Mouse (Mus musculus): Measurements from ENCODE around the gene 2900026A02Rik. TPM values are rescaled to one million over a fixed set of nuclear protein-coding genes. Genes with fewer than 3 reads are reported as not detected.

Gene 2900026A02Rik
- polyA plus RNA-seq, 1 experiment from 2014 or later: 4.4 TPM

DNA sequence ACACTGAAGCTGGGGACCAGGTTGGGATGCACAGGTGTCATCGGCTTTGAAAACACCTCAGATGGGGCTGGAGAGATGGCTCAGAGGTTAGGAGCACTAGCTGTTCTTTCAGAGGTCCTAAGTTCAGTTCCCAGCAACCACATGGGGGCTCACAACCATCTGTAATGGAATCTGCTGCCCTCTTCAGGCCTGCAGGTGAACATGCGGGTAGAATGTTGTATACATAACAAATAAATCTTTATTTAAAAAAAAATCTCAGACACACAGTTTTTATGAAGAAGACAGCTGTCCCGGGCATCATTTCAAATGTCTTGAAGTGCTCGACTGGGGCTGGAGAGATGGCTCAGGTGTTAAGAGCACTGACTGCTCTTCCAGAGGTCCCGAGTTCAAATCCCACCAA is 80.2 kb downstream of the 2900026A02Rik start:
- H3K4me3 ChIP-seq: no peak overlapping the region
- no peaks in the 10 kb centered on the region for H3K27me3 ChIP-seq
- H3K4me2 ChIP-seq (replicated peaks): no peak overlapping the region
- ATAC-seq (replicated peaks): no peak
- no peak overlapping the region for H3K27ac ChIP-seq (replicated peaks)
- no peaks in the 10 kb centered on the region for H3K9me3 ChIP-seq
- H3K36me3 ChIP-seq: no peaks in the 10 kb centered on the region
- no peak overlapping the region for H3K9ac ChIP-seq (replicated peaks)
- peaks cover 34% of the 10 kb centered on the region for H3K4me1 ChIP-seq
- WGBS: 97% methylated on average over 5 of the region's 5 CpGs

DNA sequence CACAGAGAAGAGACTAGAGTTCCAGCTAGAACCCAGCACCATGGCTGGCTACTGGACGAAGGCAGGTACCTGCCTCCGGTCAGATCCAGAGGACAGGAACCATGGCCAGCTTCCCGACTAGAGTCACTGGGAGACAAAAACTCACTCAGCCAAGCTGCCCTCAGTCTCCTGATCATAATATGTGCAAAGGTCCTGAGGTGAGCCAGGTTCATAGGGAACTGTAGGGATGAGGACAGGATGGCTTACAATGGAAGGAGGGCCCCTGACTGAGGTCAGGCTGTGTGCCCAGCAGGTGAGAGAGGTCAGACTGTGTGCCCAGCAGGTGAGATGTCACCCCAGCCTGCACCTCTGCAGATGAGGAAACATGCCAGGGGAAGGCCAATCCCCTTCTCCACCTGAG is 81.0 kb downstream of the 2900026A02Rik start:
- ATAC-seq (replicated peaks): no peak
- Histone ChIP-seq H3K27ac (replicated peaks) (no peak overlapping the region), H3K4me1 (peaks cover 31% of the 10 kb centered on the region), H3K4me3 (no peak overlapping the region), H3K9me3 (no peaks in the 10 kb centered on the region), H3K4me2 (replicated peaks) (no peak overlapping the region), H3K9ac (replicated peaks) (no peak overlapping the region), H3K36me3 (no peaks in the 10 kb centered on the region), H3K27me3 (no peaks in the 10 kb centered on the region)
- WGBS: 90% methylated on average over 3 of the region's 3 CpGs

DNA sequence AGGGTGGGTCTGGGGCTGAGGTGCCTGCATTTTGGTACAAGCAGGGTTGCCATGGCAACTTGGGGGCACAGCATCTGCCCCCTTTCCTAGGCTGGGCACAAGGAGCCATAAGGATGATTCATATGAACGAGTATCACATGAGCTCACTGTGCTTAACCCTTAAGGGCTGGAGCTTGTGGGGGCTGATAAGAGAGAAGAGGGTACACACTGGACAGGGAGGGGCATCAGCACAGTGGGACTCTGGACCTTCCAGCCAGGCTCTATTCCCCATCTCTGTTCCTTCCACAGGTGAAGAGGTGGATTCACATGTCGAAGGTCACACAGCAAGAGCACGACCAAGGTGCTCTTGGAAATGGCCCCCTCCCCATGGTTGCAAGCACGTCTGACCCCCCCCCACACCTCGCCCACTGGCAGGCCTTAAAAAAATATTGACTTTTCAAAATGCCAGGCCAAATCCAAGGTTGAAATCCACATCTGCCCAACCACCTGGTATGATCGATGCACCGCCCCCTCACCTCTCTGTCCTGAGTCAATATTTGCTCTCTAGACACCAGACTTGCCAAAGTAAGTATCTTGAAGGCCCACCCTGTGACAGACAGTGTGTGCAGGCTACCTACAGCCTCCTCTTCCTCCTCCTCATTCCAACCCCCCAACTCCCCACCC is 81.8 kb downstream of the 2900026A02Rik start:
- peak overlapping the region; percentile 99 for H3K4me2 ChIP-seq (replicated peaks)
- no peaks in the 10 kb centered on the region for H3K36me3 ChIP-seq
- no peaks in the 10 kb centered on the region for H3K9me3 ChIP-seq
- 0 out of 2 replicates have a peak, but pooled peaks have one; percentile 14 for ATAC-seq (replicated peaks)
- WGBS: 65% methylated on average over 7 of the region's 7 CpGs
- peak overlapping the region; percentile 61 for H3K9ac ChIP-seq (replicated peaks)
- peak overlapping the region; percentile 60; the same call in 1 of the 2 replicates for H3K27ac ChIP-seq (replicated peaks)
- peak overlapping the region; percentile 55 for H3K4me3 ChIP-seq
- peaks cover 28% of the 10 kb centered on the region for H3K4me1 ChIP-seq
- H3K27me3 ChIP-seq: no peaks in the 10 kb centered on the region

DNA sequence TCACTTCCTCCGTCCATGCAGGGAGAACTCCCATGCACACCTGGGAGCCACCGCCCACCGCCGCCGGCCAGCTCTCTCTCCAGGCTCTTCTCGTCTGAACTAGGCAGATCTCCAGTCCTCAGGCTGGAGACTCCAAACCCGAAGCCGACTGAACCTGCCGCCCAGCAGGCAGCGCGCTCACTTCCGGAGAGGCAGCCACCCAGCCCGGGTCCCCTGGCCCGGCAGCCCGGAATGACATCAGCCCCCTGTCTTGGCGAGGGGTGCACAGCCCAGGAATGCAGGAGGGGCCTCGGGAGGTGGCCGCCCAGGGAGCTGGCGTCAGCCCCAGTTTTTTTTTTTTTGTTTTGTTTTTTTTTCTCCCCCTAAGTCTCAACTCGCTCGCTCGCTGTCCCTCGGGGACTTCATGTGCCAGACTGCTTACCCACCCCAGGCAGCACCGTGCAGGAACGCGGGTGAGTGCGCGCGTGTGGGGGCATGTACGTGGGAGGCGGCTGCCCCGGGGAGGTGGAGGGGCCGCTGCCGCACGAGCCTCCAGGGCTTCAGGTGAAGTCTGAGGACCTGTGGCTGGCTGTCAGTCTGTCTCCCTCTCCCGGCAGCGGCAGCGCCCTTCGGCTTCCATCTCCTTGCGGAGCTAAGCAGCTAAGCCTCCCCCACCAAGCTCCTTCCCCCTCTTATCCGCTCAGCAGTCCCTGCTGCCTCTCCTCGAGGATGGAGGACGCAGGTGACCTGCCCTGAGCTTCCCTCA is 82.5 kb downstream of the 2900026A02Rik start:
- WGBS: under 1% methylated on average over 43 of the region's 43 CpGs
- H3K4me3 ChIP-seq: peak overlapping the region; percentile 55

DNA sequence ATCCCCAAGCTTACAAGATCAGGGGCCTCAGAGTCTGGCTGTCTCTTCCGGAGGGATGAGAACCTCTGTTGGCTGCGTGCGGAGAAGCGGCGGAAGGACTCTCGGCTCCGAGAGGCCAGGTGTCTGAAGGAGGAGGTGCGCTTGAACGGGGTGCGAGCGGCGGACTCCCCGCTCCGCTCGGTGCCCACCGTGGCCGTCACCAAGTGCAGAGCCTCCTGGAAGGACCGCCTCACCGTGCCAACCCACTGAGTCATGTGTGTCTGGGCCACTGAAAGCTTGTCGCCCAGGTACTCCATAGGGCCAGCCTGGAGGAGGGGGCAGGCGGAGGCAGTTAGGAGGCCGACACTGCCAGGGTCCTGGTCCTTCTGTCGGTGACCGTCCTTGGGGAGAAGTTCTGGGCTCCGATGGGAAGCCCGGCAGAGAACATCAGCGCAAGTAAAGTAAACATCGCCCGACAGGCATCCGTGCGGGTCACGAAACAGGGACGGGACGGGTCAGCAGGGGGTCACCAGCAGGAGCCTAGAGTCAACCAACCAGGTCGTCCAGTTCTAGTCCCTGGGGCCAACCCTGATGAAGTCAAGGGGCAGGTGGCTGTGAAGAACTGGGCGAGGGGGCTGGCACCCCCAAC is 83.2 kb downstream of the 2900026A02Rik start:
- peak overlapping the region; percentile 55 for H3K4me3 ChIP-seq
- peak overlapping the region; percentile 60 for H3K27ac ChIP-seq (replicated peaks)
- no peaks in the 10 kb centered on the region for H3K9me3 ChIP-seq
- H3K36me3 ChIP-seq: no peaks in the 10 kb centered on the region
- ATAC-seq (replicated peaks): no peak
- H3K4me2 ChIP-seq (replicated peaks): peak overlapping the region; percentile 99
- 10% methylated on average over 36 of the region's 36 CpGs for WGBS
- H3K27me3 ChIP-seq: no peaks in the 10 kb centered on the region
- peak overlapping the region; percentile 61 for H3K9ac ChIP-seq (replicated peaks)
- H3K4me1 ChIP-seq: peaks cover 30% of the 10 kb centered on the region

More for the DNA sequence above, 82.5 kb downstream of the 2900026A02Rik start:
- no peaks in the 10 kb centered on the region for H3K36me3 ChIP-seq
- no peaks in the 10 kb centered on the region for H3K27me3 ChIP-seq
- no peaks in the 10 kb centered on the region for H3K9me3 ChIP-seq
- peak overlapping the region; percentile 61 for H3K9ac ChIP-seq (replicated peaks)
- H3K4me2 ChIP-seq (replicated peaks): peak overlapping the region; percentile 99
- peaks cover 28% of the 10 kb centered on the region for H3K4me1 ChIP-seq
- ATAC-seq (replicated peaks): peak; percentile 53
- peak overlapping the region; percentile 60 for H3K27ac ChIP-seq (replicated peaks)

DNA sequence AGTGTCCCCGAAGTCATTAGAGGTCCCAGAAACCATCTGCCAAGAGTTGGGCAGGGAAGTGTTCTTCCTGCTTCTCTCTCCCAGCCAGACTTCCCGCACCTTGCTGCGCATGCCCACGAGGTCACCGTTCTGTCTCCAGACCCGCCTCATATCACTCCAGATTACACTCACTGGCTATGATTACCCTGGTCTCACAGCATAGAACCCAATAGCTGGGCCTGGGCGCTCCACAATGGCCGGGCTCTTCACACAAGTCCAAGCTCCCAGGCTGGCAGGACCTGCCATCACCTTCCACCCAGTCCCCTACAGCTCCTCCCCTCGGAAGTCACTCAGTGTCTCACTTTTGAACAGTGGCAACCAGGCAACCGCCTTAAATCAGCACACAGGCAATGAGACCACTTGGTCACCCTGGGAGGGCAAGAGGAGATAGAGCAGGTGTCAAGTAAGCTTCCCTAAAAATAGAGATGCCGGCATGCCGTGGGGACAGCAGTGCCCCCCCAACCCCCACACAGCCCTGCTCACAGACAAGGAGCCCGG is 84.0 kb downstream of the 2900026A02Rik start:
- Histone ChIP-seq H3K27me3 (no peaks in the 10 kb centered on the region), H3K4me2 (replicated peaks) (peak overlapping the region; percentile 99), H3K4me3 (peak overlapping the region; percentile 55), H3K36me3 (no peaks in the 10 kb centered on the region), H3K9me3 (no peaks in the 10 kb centered on the region), H3K27ac (replicated peaks) (peak overlapping the region; percentile 33; the same call in 1 of the 2 replicates), H3K9ac (replicated peaks) (no peak overlapping the region), H3K4me1 (peaks cover 33% of the 10 kb centered on the region)
- WGBS: 60% methylated on average over 13 of the region's 13 CpGs
- no peak for ATAC-seq (replicated peaks)

DNA sequence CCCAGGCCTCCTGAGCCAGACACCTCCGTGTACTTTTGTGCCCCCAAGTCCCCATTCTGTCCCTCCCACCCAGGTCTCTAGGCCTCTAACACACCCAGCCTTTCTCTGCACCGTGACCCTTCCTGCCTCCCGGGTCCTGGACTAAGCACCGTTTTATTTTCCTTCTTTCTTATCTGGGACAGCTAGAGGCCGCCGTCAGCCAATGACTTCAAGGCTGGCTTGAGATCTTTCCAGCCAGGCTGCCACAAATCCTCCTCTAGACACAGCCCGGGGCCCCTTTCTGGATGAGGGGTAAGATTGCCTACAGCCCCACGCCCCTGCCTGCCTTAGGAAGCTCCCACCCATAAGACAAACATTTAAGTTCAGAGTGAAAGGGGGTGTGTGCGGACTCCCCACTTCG is 85.5 kb downstream of the 2900026A02Rik start:
- Histone ChIP-seq H3K27ac (replicated peaks) (peak overlapping the region; percentile 28; the same call in 1 of the 2 replicates), H3K4me1 (peaks cover 33% of the 10 kb centered on the region), H3K4me2 (replicated peaks) (no peak overlapping the region), H3K9ac (replicated peaks) (no peak overlapping the region), H3K9me3 (no peaks in the 10 kb centered on the region), H3K4me3 (no peak overlapping the region), H3K27me3 (no peaks in the 10 kb centered on the region), H3K36me3 (no peaks in the 10 kb centered on the region)
- ATAC-seq (replicated peaks): no peak
- 26% methylated on average over 10 of the region's 10 CpGs for WGBS

DNA sequence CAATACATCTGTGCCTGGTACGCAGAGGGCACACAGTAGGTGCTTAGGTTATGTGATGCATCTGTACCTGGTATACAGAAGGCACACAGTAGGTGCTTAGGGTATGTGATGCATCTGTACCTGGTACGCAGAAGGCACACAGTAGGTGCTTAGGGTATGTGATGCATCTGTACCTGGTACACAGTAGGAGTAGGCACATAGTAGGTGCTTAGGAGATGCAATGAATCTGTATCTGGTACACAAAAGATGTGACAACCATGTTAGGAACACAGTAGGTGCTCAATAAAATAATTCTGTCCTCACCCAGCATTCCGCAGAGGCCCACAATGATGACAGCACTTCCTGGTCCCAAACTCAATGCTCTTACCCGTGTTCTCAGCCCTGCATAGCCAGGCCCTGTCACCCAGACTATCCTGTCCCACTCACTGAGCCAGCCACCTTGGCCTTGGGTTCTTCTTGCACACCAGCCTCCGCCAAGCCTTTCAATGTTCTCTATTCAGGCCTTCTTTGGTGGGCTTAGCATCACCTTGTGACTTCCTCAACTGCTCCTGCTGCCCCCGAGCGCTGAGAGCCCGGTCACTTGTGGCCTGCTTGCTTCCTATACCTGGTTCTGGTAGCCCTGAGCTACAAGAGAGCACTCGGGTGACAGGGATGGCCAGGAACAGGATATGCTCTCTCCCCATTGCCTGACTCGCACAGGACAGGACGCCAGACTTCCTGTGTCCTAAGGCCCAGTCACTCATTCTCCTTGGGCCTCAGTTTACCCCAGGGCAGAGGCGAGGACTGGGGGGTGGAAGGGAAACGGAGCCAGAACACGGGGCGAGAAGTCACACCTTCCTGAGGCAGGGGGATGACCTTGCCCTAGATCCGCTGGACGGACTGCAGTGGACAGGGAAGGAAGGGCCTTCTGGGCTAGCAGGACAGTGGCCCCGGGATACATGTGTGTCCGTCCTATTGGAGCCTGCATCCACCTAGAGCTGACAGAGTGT is 87.0 kb downstream of the 2900026A02Rik start:
- H3K4me1 ChIP-seq: peaks cover 30% of the 10 kb centered on the region
- H3K4me2 ChIP-seq (replicated peaks): no peak overlapping the region

DNA sequence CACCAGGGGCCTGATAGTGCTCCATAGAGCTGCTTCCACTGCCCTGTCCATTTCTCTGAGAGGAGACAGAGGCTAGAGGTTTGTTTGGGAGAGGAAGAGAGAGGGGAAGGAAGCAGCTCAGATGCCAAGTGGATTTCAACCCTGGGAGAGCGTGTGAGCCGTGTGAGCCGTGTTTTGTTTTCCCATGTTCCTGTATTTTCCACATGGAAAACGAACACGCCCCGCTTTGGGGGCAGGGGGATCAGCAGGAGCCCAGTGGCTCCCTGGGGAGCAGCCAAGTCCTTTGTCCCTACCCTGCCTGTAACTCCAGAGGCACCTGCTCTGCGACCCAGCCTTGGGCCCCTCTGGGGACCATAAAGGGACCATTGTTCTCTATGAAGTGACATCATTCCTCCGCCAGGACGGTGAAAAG is 88.0 kb downstream of the 2900026A02Rik start:
- no peak overlapping the region for H3K4me3 ChIP-seq
- peak; percentile 69 for ATAC-seq (replicated peaks)
- no peaks in the 10 kb centered on the region for H3K27me3 ChIP-seq
- H3K9ac ChIP-seq (replicated peaks): peak overlapping the region; percentile 22; the same call in 1 of the 2 replicates
- 5% methylated on average over 9 of the region's 9 CpGs for WGBS
- H3K9me3 ChIP-seq: no peaks in the 10 kb centered on the region
- H3K27ac ChIP-seq (replicated peaks): peak overlapping the region; percentile 80
- H3K36me3 ChIP-seq: no peaks in the 10 kb centered on the region
- H3K4me1 ChIP-seq: peaks cover 20% of the 10 kb centered on the region
- no peak overlapping the region for H3K4me2 ChIP-seq (replicated peaks)

More for the DNA sequence above, 87.0 kb downstream of the 2900026A02Rik start:
- Histone ChIP-seq H3K27me3 (no peaks in the 10 kb centered on the region), H3K36me3 (no peaks in the 10 kb centered on the region), H3K9me3 (no peaks in the 10 kb centered on the region), H3K9ac (replicated peaks) (no peak overlapping the region), H3K27ac (replicated peaks) (peak overlapping the region; percentile 80), H3K4me3 (no peak overlapping the region)
- 90% methylated on average over 19 of the region's 19 CpGs for WGBS
- no peak for ATAC-seq (replicated peaks)

DNA sequence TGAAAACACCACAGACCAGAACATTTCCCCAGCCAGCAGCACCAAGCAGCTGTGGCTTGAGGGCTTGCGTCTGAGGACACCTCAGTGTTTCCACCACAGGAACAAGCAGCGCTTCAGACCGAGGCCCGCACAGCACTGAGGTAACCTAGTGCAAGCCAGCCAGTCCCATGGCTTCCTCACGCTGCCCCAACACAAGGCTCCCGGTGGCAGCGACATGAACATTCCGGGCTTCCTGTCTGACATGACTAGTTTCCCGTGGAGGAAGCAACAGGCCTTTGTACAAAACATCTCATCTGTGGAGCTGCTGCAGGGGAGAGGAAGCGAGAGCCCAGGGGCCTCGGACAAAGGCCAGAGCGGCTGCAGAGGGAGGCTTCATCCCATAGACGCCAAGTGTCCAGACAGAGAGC is 88.4 kb downstream of the 2900026A02Rik start:
- ATAC-seq (replicated peaks): peak; percentile 14; the same call in 1 of the 2 replicates
- no peak overlapping the region for H3K4me2 ChIP-seq (replicated peaks)
- H3K27me3 ChIP-seq: no peaks in the 10 kb centered on the region

DNA sequence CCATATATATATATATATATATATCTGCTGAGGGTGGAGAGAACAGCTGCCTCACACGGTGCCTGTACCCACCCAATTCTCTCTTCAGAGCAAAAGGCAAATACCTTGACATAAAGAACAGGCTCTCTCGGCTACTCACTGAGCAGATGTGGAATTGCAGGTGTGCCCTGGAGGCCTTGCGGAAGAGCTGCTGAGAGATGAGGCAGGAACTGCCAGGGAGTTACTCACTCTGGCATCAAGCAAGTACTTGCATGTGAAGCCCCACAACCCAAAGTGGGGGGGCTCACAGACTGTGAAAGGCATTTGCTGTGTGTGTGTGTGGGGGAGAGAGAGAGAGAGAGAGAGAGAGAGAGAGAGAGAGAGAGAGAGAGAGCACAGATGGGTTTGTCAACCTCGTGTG is 92.6 kb downstream of the 2900026A02Rik start:
- Histone ChIP-seq H3K9me3 (no peaks in the 10 kb centered on the region), H3K4me2 (replicated peaks) (no peak overlapping the region), H3K4me1 (peaks cover 9% of the 10 kb centered on the region), H3K36me3 (no peaks in the 10 kb centered on the region), H3K4me3 (no peak overlapping the region), H3K27ac (replicated peaks) (no peak overlapping the region), H3K9ac (replicated peaks) (no peak overlapping the region), H3K27me3 (no peaks in the 10 kb centered on the region)
- no peak for ATAC-seq (replicated peaks)
- 77% methylated on average over 4 of the region's 4 CpGs for WGBS

More for the DNA sequence above, 88.4 kb downstream of the 2900026A02Rik start:
- WGBS: 11% methylated on average over 13 of the region's 13 CpGs
- no peaks in the 10 kb centered on the region for H3K36me3 ChIP-seq
- H3K27ac ChIP-seq (replicated peaks): peak overlapping the region; percentile 80
- H3K4me1 ChIP-seq: peaks cover 16% of the 10 kb centered on the region
- peak overlapping the region; percentile 22; the same call in 1 of the 2 replicates for H3K9ac ChIP-seq (replicated peaks)
- H3K4me3 ChIP-seq: no peak overlapping the region
- H3K9me3 ChIP-seq: no peaks in the 10 kb centered on the region

Data from forebrain, embryonic 15.5 days (tissue).